Mouse (Mus musculus) embryonic facial prominence, embryonic 14.5 days (tissue): ENCODE results near the gene Rorb. TPM values are rescaled to one million over a fixed set of nuclear protein-coding genes. Genes with fewer than 3 reads are reported as not detected.

ENCODE experiments used
- ATAC-seq: fragments of 200-750 bp; cut with Nextera tagmentation; 2 replicates; pipeline ENCODE4 v1.8.0; 2017; ENCODE audit warnings: low read depth, moderate number of reproducible peaks, moderate TSS enrichment
- DNase-seq: peaks from one replicate; pipeline ENCODE4 v3.0.0-alpha.2; 2015; ENCODE audit warnings: low spot score
- H3K27ac ChIP-seq: fragments of 300-500 bp; sonication (generic); replicated peaks from 2 replicates; pipeline ENCODE4 v1.5.1; 2014; ENCODE audit warnings: low read depth, mild to moderate bottlenecking, low read length, moderate library complexity
- H3K27me3 ChIP-seq: fragments of 300-500 bp; sonication (generic); replicated peaks from 2 replicates; pipeline ENCODE4 v1.6.1; 2014; ENCODE audit warnings: low read length; ENCODE audit not compliant: control insufficient read depth, insufficient read depth
- H3K36me3 ChIP-seq: fragments of 300-500 bp; sonication (generic); 2 replicates; pipeline ENCODE4 v1.6.1; 2014; ENCODE audit warnings: low read length, mixed read lengths; ENCODE audit not compliant: control insufficient read depth, insufficient read depth
- H3K4me1 ChIP-seq: fragments of 300-500 bp; sonication (generic); 2 replicates; pipeline ENCODE4 v1.6.1; 2014; ENCODE audit warnings: antibody characterized with exemption, low read length; ENCODE audit not compliant: control insufficient read depth, insufficient read depth
- H3K4me2 ChIP-seq: fragments of 300-500 bp; sonication (generic); 2 replicates; pipeline ENCODE4 v1.6.1; 2014; ENCODE audit warnings: low read depth, mild to moderate bottlenecking, low read length, moderate library complexity, mixed read lengths
- H3K4me3 ChIP-seq: fragments of 300-500 bp; sonication (generic); 2 replicates; pipeline ENCODE4 v1.5.1; 2014; ENCODE audit warnings: low read depth, mild to moderate bottlenecking, low read length
- H3K9ac ChIP-seq: fragments of 300-500 bp; sonication (generic); 2 replicates; pipeline ENCODE4 v1.6.1; 2014; ENCODE audit warnings: low read depth, mild to moderate bottlenecking, low read length, moderate library complexity, mixed read lengths
- H3K9me3 ChIP-seq: fragments of 300-500 bp; sonication (generic); 2 replicates; pipeline ENCODE4 v1.6.1; 2016; ENCODE audit warnings: low read length; ENCODE audit not compliant: control insufficient read depth
- WGBS: fragments of 180-500 bp; shearing (Covaris S2); extraction: QIAGEN DNeasy Blood & Tissue Kit; methylation state at CpG from one replicate; pipeline ENCODE4 v1.1.7; 2014; 5-methylcytosine and 5-hydroxymethylcytosine counted together
- polyA plus RNA-seq: library from polyadenylated mRNA; unstranded; fragments of >200 nt; fragmentation: Nextera tagmentation; extraction: Ambion mirVana; gene quantifications from 2 replicates; pipeline ENCODE4 v1.2.1, GENCODE M21; 2014

Gene Rorb
- polyA plus RNA-seq = 0.61 and 1.2 TPM in 2 replicates

GRCm38 (mm10) chr19:19110793-19111427 is at the start of gene Rorb:
Gene Rorb (minus strand): TSS chr19:19111196.
- WGBS = under 1% methylated on average over 23 of the region's 25 CpGs
- ATAC-seq (peak; percentile 98), DNase-seq (peak; percentile 94)
- H3K9me3 ChIP-seq = no peaks in the 10 kb centered on the region
- no peak within 1 kb of the TSS for H3K27ac ChIP-seq
- no peaks in the 10 kb centered on the region for H3K36me3 ChIP-seq
- peaks cover 43% of the 10 kb centered on the region for H3K27me3 ChIP-seq
- peak within 1 kb of the TSS; percentile 52 for H3K4me3 ChIP-seq
- peak within 1 kb of the TSS; percentile 94 for H3K4me2 ChIP-seq
- no peaks in the 10 kb centered on the region for H3K4me1 ChIP-seq
- peak within 1 kb of the TSS; percentile 62 for H3K9ac ChIP-seq

DNA sequence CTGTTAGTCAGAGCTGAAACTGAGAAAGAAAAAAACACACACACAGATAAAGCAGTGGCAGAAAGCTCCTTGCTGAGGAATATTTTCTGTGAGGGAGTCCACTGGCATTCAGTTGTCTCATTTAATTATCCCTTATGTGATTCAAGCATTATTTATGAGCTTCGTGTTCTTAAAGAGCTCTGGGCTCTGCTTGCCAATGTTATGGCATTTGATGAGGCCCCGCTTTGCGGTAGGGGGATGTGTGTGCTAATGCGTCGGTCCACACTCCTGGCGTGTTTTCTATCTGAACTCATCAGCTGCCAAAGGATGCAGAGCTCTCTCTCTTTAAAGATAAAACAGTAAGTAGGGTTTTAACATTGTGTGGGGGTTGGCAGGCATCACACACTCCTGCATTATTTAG is 37.9 kb upstream of the Rorb start:
- Histone ChIP-seq H3K27me3 (no peaks in the 10 kb centered on the region), H3K4me3 (no peak overlapping the region)
- WGBS = 78% methylated on average over 6 of the region's 6 CpGs

DNA sequence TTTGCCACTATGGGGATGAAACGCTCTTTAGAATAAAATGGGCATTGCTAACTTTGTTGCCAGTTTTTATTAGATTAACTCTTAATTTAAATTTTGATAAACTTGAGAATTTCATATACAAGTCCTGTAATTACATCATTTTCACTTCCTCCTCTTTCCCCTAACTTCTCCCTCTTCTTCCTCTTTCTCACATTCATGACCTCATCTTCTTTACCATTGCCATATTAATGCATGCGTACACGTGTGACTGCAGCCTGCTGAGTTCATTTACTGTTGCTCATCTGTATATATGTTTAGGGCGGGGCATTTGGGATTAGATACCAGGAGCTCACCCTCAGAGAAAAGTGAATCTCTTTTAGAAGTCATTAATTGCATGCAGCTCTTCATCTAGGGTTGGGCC is 33.5 kb upstream of the Rorb start:
- no peaks in the 10 kb centered on the region for H3K4me1 ChIP-seq

More for the DNA sequence above, 37.9 kb upstream of the Rorb start:
- Histone ChIP-seq H3K4me2 (no peak overlapping the region), H3K9me3 (no peaks in the 10 kb centered on the region), H3K4me1 (no peaks in the 10 kb centered on the region), H3K36me3 (no peaks in the 10 kb centered on the region), H3K27ac (no peak overlapping the region), H3K9ac (no peak overlapping the region)
- ATAC-seq (no peak), DNase-seq (no peak)

GRCm38 (mm10) chr19:19136856-19137255 is 25.9 kb upstream of the Rorb start:
- H3K36me3 ChIP-seq = no peaks in the 10 kb centered on the region
- ATAC-seq (no peak), DNase-seq (peak; percentile 35)
- no peak overlapping the region for H3K9ac ChIP-seq
- no peaks in the 10 kb centered on the region for H3K9me3 ChIP-seq
- no peak overlapping the region for H3K27ac ChIP-seq
- H3K4me3 ChIP-seq = no peak overlapping the region
- no peaks in the 10 kb centered on the region for H3K27me3 ChIP-seq
- no peaks in the 10 kb centered on the region for H3K4me1 ChIP-seq
- H3K4me2 ChIP-seq = no peak overlapping the region
- WGBS = 61% methylated on average over 2 of the region's 2 CpGs

More for the DNA sequence above, 33.5 kb upstream of the Rorb start:
- WGBS = 86% methylated on average over 4 of the region's 4 CpGs
- Histone ChIP-seq H3K4me2 (no peak overlapping the region), H3K9ac (no peak overlapping the region), H3K4me3 (no peak overlapping the region), H3K9me3 (no peaks in the 10 kb centered on the region), H3K27ac (no peak overlapping the region), H3K36me3 (no peaks in the 10 kb centered on the region), H3K27me3 (no peaks in the 10 kb centered on the region)
- ATAC-seq (no peak), DNase-seq (no peak)

- Histone ChIP-seq H3K4me3 (no peak overlapping the region), H3K27ac (no peak overlapping the region), H3K9me3 (no peaks in the 10 kb centered on the region), H3K4me2 (no peak overlapping the region), H3K4me1 (no peaks in the 10 kb centered on the region), H3K36me3 (no peaks in the 10 kb centered on the region), H3K27me3 (no peaks in the 10 kb centered on the region), H3K9ac (no peak overlapping the region)
- DNase-seq (no peak), ATAC-seq (no peak)
- WGBS = 89% methylated on average over 2 of the region's 2 CpGs
These were observed 24.8 kb upstream of the Rorb start for GRCm38 (mm10) chr19:19135838-19136237.

GRCm38 (mm10) chr19:19122324-19122723 is 11.3 kb upstream of the Rorb start:
- Histone ChIP-seq H3K4me1 (no peaks in the 10 kb centered on the region), H3K4me3 (no peak overlapping the region), H3K4me2 (no peak overlapping the region), H3K27me3 (no peaks in the 10 kb centered on the region), H3K9me3 (no peaks in the 10 kb centered on the region), H3K9ac (no peak overlapping the region), H3K36me3 (no peaks in the 10 kb centered on the region), H3K27ac (no peak overlapping the region)
- ATAC-seq (no peak), DNase-seq (no peak)
- 56% methylated on average over 2 of the region's 2 CpGs for WGBS

DNA sequence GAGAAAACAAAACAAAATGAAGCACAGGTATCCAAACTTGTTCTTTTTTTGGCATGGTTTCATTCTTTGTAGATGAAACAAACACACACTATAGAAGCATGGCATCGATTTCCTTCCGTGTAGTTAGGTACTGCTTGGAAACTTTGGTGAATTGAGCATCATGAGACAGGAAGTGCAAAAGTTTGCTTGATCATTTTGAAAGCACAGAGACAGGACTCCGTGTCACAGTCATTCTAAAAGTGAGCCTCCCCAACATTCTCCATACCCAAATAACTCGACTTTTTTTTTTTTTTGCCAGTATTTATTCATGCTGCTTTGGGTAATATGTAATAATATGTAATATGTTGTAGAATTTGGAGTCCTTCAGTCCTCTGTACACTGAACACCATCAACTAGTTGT is 1.2 kb upstream of the Rorb start:
- H3K4me2 ChIP-seq = no peak overlapping the region
- no peak for ATAC-seq
- no peaks in the 10 kb centered on the region for H3K4me1 ChIP-seq
- H3K9ac ChIP-seq = no peak overlapping the region
- no peak overlapping the region for H3K27ac ChIP-seq
- H3K27me3 ChIP-seq = peaks cover 39% of the 10 kb centered on the region
- DNase-seq = no peak
- 61% methylated on average over 4 of the region's 4 CpGs for WGBS
- no peaks in the 10 kb centered on the region for H3K36me3 ChIP-seq
- H3K9me3 ChIP-seq = no peaks in the 10 kb centered on the region
- no peak overlapping the region for H3K4me3 ChIP-seq

- H3K4me1 ChIP-seq = no peaks in the 10 kb centered on the region
- H3K9me3 ChIP-seq = no peaks in the 10 kb centered on the region
- ATAC-seq (no peak; the same call in 1 of the 2 replicates), DNase-seq (no peak)
- H3K27me3 ChIP-seq = peaks cover 42% of the 10 kb centered on the region
- H3K27ac ChIP-seq = no peak overlapping the region
- H3K4me3 ChIP-seq = peak overlapping the region; percentile 52
- WGBS = 3% methylated on average over 12 of the region's 12 CpGs
- H3K36me3 ChIP-seq = no peaks in the 10 kb centered on the region
- peak overlapping the region; percentile 94 for H3K4me2 ChIP-seq
- no peak overlapping the region for H3K9ac ChIP-seq
These were observed 603 bp upstream of the Rorb start for GRCm38 (mm10) chr19:19111428-19112170.
